Mouse (Mus musculus): ENCODE measurements around the gene Dop1b. TPM values are rescaled to one million over a fixed set of nuclear protein-coding genes. Genes with fewer than 3 reads are reported as not detected.
"Not testable (repeated sequence)": the region's sequence is repeated elsewhere in the genome, so short reads cannot be mapped to it uniquely, and the experiment has no call there.

The Dop1b gene
- total RNA-seq (2021) = 10 to 100 TPM; 90.1 to 93.3 TPM
- long read RNA-seq, partial matches to known transcripts = 11 of 16 reads
- long read RNA-seq, other reads (novel, unspliced or antisense) = 5 of 16 reads

DNA sequence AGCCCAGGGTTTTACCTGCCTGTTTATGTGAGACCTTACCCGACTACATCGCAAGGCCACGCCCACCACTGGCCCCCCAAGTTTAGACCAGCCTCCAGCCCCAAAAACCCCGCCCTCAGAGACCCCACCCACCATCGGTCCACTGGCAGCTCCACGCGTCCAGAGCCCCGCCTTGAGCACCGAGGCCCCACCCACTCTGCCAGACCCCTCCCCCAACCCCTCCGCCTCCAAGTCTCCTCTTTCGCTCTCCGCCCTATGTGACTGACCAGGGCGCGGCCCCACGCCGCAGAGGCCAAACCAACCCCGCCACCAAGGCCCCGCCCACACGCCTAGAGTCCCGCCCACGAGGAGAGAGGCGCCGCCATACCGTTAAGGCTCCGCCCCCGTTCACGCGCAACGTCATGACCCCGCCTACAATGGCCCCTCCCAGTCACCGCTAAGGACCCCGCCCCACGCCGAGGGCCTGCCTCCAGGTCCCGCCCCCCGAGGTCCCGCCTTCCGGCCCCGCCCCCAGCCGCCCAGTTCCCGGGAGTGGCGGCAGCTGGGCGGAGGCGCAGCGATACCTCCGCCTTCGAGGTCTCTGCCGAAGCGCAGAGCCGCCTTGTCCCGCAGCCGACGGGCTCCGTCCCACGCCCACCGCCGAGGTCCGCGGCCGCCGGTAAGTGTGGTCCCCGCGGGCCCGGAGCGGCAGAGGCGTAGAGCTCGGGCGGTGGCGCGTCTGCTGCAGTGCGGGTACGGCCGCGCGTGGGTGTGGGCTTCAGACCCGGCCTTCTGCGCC, at the start of gene Dop1b:
Gene Dop1b, plus strand, starts transcription at position 494 of the 778 bp plus-strand sequence.
- peak; percentile 99 for DNase-seq (ENCODE audit: low spot score in 2 of 2)

DNA sequence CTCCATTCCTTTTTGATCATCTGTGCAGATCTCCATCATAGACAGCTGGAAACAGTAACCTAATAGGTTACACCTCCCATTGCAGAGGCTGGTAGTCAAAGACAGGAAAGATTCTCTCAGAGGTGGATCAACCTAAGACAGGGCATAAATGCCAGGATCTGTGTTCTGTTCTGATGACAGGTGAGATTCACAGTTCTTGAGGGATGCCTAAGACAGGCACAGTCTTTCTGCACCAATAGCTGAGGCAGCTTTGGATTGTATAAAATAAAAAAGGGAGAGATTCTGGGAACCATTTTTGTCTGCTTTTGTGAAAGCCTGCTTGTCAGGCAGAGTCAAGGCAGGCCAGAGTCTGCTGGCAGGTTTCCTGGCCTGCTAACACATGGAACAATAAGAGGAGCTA, 43.7 kb upstream of the Dop1b start:
- DNase-seq (ENCODE audit: low spot score in 2 of 2) = no peak

DNA sequence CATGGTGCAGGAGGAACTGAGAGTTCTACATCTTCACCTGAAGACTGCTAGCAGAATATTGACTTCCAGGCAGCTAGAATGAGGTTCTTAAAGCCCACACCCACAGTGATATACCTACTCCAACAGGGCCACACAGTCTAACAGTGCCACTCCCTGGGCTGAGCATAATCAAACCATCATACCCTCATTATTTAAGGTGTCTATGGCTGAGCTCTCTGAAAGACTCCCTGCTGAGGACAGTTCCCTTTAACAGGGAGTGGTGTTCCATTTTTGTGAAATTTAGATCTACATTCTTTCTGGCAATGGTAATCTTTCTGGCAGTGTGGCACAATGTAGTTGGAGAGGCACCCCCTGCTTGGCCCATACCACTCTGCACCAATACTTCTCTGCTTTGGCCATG, 42.2 kb upstream of the Dop1b start:
- no peak for DNase-seq (ENCODE audit: low spot score in 2 of 2)

DNA sequence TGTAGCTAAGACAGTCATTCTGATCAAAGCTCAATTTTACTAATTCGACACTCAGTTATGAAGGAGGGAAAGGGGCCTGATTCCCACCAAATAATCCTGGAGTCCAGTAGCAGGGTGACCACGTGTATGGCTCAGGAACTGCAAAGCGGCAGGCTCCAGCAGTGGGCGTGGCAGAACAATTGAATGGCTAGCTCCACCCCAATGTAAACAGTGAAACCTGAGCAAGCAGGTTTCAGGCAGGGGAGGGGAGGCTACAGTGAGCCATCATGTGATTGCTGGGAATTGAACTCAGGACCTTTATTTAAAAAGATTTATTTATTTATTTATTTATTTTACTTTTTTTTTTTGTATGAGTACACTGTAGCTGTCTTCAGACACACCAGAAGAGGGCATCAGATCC, 41.2 kb upstream of the Dop1b start:
- DNase-seq (ENCODE audit: low spot score in 2 of 2) = not testable (repeated sequence)

DNA sequence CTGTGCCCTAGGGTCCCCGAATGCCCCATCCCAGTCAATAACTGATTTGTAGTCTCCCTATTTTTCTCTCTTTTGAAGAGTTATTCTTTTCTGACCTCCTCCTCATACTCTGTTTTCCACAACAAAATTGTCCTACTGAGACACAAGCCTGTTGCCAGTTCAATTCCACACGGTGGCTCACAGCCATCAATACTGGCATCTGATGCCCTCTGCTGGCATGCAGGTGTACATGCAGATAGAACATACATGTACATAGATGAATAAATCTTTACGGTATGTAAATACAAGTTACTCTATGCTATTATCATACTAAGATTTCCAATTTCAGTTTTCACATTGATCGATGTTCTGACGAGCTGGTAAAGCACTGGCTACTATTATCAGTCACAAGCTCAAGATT, 40.6 kb upstream of the Dop1b start:
- no peak for DNase-seq (ENCODE audit: low spot score in 2 of 2)

DNA sequence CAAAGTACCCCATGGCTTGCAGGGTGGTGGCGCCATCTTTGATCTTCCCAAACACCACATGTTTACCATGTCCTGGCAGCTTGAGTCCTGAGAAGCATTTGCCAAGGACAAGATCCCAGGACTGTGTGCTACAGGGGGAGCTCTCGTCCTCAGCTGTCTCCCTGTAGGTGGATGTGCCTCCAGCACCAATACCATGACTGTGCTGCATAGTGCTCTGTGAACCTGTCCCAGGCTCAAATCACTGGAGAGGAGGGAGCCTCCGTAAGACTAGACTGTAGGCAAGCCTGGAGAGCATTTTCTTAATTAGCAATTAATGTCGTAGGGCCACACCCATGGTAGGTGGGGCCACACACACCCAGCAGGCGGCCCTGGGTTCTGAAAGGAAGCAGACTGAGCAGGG, 35.3 kb upstream of the Dop1b start:
- DNase-seq (ENCODE audit: low spot score in 2 of 2) = no peak

DNA sequence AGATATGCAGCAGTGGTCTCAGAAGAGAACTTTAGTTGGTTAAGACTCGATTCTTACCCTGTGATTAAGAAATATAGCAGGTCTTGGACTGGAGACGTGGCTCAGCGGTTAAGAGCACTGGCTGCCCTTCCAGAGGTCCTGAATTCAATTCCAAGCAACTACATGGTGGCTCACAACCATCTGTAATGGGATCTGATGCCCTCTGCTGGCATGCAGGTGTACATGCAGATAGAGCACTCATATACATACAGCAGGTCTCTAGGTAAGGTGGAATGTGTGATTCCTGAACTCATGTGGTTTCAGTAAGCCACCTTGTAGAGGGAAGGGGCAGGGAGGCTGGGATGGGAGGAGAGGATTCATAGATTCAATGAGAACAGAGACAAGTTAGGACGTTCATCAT, 33.5 kb upstream of the Dop1b start:
- no peak for DNase-seq (ENCODE audit: low spot score in 2 of 2)

DNA sequence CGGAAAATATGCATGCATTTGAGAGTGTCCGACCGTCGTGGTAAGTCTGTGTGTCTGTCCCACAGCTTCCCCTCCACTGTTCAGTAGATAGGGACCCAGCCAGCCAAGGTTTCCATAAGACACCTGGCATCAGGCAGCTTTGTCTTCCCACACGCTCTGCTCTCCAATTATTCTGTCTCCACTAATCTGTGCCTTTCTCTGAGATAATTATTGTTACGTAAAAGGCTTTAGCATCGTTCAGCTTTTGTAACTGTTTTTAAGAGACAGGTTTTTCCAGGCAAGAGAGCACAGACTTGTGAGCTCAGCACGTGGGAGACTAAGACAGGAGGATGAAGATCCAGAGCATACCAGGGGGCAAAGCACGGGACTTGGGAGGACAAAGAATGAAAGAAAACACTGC, 32.5 kb upstream of the Dop1b start:
- DNase-seq (ENCODE audit: low spot score in 2 of 2) = no peak

DNA sequence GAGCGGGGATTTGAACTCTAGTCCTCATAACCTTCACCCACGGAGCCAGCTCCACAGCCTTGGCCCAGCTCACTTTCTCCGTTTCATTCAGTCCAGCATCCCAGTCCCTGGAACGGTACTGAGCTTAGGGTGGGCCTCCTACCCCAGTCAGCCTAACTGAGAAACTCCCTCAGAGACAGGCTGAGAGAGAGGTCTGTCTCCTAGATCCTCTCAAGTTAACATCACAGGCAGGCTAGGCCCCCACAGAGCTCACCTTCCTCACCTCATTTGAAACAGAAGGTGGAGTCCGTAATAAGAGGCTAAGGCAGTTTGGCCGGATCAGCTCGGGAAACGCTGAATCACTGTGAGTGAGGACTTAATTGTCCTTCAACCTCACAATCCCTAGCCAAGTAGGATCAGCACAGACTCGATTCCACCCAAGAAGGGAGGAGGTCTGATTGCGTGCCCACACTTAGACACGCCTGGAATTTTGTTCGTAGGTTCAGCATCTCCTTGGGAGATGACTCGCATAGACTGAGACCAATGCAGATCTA, 29.5 kb upstream of the Dop1b start:
- no peak for DNase-seq (ENCODE audit: low spot score in 2 of 2)

DNA sequence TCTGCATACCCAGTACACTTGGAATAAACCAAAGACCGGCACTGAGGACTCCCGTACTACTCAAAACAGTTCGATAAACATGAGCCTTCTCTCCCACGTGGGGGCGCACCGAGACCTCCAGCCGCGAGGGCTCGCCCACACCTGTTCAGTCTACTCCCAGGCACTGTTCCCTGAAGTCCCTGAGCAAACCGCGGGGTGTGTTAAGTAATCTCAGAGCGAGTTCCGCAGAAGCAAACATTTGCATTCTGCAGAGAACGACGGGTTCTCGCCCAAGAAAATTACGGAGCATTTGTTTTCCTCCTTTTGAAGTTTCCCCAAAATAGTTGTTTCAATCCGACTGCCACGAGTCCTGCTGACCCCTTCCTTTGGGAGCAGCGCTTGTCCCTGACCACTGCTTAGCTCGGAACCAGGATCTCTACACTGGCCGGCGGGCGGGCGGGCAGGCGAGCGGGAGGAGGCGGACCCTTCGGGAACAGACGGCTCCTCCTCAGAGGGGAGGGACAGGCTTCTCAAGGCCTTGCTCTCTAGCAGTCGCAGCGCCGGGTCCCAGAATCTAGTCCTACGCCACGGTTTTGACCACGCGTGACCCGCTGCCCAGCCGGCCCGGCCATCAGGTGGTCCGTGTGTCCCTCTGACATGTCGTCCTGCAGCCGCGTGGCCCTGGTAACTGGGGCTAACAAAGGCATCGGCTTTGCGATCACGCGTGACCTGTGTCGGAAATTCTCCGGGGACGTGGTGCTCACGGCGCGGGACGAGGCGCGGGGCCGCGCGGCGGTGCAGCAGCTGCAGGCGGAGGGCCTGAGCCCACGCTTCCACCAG, 28.8 kb upstream of the Dop1b start, which contains the start of gene Cbr3:
Gene Cbr3, plus strand, starts transcription at position 527 of the 819 bp plus-strand sequence.
- peak; percentile 73 to 78 for DNase-seq (ENCODE audit: low spot score in 2 of 2)

DNA sequence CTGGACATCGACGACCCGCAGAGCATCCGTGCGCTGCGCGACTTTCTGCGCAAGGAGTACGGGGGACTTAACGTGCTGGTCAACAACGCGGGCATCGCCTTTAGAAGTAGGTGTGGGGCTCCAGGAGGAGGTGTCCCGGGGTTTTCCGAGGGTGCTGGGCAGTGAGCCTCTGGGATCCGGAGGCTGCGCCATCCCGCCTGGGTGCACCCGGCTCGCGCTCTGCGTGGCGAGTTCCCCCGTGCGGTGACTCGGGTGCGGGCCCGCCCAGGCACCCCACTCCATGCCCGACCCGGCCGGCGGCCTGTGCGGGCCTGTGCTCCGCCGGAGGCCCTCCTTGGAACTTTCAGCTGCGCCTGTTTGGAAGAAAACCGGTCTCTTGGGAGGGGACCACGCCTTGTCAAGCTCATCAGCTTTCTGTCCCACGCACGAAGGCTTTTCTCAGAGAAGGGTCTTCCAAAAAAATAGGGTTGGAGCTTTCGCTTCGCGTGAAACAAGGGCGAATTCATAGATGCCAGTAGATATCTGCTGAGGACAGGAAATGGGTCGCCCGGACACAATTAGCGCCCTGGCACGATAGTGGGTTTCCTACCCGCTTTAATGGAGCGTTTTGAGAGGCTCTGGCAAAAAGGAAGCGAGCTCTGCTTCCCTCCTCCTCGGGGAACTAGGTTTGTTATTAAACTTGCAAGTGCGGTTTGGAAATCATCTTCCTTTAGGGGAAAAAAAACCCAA, 28.0 kb upstream of the Dop1b start:
- DNase-seq (ENCODE audit: low spot score in 2 of 2) = peak; percentile 40 to 47

DNA sequence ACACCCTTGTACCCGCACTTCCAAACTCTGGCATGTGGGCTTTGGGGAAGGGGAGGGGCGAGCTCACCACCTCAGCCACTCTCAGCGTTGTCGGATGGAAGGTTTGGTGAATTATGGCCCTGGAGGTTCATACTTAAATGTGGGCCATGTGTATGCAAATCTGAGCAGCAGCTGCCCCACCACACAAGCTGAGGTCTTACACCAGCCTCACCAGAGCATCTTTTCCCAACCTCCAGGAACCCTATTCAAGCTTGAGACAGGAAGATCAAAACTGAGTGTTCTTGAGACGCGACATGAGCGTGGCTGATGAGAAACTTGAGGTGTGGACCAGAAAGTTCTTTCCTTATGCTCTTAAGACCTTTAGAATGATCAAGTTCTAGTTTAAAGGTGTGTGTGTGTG, 27.3 kb upstream of the Dop1b start:
- DNase-seq (ENCODE audit: low spot score in 2 of 2) = no peak

DNA sequence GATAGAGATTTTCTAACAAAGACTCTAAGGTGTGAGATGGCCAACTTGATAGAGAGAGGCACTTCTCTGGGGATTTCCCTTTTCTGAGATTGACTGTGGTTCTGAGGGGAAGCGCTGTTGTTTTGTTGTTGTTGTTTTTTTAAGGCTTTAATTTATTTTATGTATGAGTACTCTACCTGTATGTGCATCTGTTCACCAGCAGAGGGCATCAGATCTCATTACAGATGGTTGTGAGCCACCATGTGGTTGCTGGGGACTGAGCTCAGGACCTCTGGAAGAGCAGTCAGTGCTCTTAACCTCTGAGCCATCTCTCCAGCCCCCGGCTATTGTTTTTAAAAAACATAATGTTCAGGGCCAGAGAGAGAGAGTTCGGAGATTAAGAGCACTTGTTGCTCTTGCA, 25.9 kb upstream of the Dop1b start:
- not testable (repeated sequence) for DNase-seq (ENCODE audit: low spot score in 2 of 2)

DNA sequence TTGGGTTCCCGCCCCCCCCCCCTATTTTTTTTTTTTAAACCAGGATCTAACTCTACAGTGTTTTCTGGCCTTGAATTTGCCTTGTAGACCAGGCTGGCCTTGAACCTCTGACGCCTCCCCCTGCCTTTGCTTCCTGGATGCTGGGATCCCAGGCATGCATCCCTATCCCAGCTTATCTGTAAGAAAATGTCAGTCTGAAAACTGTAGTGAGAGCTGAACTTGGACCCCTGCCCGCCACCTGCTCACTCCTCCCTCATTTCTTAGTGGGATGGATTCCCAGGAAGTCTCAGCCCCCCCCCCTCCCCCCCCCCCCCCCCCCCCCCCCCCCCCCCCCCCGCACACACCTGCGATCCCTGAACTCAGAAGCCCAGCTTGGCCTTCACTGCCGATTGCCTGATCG, 25.3 kb upstream of the Dop1b start:
- no peak for DNase-seq (ENCODE audit: low spot score in 2 of 2)

DNA sequence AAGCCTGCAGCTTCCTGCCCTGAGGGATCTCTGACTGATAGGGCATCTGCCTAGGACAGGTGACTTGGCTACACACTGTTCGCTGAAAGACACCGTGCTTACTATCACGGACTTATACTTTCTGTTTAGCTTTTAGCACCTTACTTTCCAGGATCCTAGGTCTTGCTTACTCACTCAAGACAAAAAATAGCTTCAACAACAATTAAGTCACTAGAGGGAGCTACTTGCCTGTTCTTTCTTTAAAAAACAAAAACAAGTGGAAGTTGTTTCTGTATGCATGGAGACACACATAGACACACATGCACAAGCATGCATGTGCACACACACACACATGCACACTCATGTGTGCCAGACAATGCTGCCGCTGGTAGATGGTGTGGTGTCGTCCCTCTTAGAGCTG, 24.8 kb upstream of the Dop1b start:
- DNase-seq (ENCODE audit: low spot score in 2 of 2) = no peak

DNA sequence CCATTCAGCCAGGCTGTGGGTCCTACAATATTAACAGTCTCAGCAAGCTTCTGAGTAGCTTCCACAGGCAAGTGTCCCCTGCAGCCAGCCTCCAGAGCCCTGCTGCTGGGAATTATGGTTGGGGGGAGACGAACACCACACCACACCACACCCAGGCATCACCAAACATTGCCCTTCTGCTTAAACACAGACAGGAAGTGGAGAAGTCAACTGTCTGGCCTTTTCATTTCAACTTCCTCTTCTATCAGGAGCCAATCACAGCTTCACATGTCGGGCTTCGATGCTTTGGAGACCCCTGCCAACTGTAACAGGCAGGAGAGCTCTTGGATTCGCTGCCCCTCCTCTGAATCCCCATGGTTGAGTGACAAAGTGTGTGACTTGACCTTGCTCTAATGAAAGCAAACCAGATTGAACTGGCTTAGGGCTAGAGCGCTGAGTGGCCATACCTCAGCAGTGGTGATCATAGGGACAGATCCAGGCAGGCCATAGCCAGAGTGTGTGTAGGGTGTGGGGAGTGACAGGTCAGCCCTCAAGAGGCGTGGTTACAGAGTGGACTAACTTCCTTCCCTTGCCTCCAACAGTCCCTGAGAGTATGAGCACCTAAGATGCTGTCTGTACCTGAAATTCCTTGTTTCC, 20.4 kb upstream of the Dop1b start:
- DNase-seq (ENCODE audit: low spot score in 2 of 2) = no peak

DNA sequence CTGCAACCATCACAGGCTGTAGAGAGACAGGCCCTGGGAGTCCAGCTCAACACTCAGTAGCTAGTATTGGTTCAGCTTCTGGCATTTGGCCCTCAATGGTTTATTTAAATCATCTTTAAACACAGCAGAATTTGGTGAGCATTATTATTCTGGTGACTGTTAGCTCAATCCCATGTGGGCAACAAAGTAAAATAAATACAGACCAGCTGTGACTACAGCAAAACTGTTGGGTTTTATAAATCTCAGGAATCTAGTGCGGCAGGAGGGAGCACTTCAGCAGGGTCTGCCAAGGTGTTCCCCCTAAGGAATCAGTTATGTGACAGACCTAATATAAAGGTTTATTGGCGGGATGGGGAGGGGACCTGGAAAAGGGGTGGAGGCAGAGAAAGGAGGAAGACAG, 19.0 kb upstream of the Dop1b start:
- DNase-seq (ENCODE audit: low spot score in 2 of 2) = no peak

DNA sequence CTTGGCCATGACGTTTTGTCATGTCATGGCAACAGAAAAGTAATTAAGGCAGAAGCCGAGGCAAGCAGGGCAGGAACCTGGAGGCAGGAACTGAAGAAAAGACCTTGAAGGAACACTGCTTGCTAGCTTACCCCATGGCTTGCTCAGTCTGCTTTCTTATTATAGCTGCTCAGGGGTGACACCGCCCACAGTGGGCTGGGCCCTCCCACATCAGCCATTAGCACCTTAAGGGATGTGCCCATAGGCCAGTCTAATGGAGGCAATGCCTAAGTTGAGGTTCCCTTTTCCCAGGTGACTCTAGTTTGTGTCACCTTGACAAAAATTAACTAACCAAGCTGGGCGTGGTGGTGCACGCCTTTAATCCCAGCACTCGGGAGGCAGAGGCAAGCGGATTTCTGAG, 4.6 kb upstream of the Dop1b start:
- DNase-seq (ENCODE audit: low spot score in 2 of 2) = no peak

DNA sequence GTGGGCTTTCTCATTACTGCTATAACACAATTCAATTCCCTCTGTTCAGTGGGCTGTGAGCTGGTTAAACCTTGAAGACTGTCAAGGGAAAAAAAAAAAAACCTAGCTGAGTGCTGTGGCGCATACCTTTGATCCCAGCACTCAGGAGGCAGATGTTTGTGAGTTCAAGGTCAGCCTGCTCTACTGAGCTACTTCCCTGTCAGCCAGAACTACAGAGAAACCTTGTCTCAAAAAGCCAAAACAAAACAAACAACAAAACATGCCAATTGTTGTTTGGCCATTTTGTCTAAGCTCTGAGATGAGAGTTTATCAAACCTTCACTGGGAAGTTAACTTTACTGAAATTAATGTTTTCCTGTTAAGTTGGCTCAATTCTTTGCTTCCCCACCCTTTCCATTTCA, 2.5 kb upstream of the Dop1b start:
- DNase-seq (ENCODE audit: low spot score in 2 of 2) = no peak

DNA sequence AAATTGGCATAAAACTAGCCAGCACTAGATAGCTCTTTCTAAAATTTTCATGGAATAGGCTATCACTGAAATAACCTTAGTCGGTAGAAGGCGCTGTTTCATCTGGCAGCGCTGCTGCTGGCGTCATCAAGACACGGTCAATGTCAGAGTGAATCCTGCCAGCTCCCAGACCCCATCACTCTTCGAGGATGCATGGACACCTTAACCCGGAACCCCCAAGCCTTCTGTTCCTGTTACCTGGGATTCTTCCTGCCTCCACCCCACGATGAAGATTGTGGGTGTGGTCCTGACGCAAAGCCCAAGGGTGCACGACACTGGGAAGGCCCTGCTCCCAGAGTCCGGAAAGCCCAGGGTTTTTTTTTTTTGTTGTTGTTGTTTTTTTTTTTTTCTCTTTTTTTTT, 780 bp upstream of the Dop1b start:
- peak; percentile 69 to 77 for DNase-seq (ENCODE audit: low spot score in 2 of 2)

Measured in layer of hippocampus, postnatal 10 days (tissue).